Mouse (Mus musculus): ENCODE results near the gene Abhd2.

- no peak for TF ChIP-seq POLR2A (IDR thresholded peaks at IDR 0.05; ENCODE audit: extremely low read depth, insufficient read depth, low read length)
- TF ChIP-seq CTCF (IDR thresholded peaks at IDR 0.05; ENCODE audit: extremely low read depth, insufficient read depth, low read length) = no peak
Observed at GRCm38 (mm10) chr7:79266228-79266627, 6.8 kb upstream of the Abhd2 start.
